Mouse (Mus musculus) heart, adult 8-10 months (tissue): ENCODE measurements around the gene Zfp663. TPM values are rescaled to one million over a fixed set of nuclear protein-coding genes. Genes with fewer than 3 reads are reported as not detected.

Source experiments
- DNase-seq: peaks from one replicate; pipeline ENCODE4 v3.0.0; 2022; ENCODE audit warnings: low spot score
- total RNA-seq, 4 experiments: library from RNA; stranded (reverse); gene quantifications; 2 replicates each; pipeline ENCODE4 v1.2.4; 2022

The Zfp663 gene
- not detected for total RNA-seq

GRCm38 (mm10) chr2:165368496-165368895 is at the start of gene Zfp663:
TSS of gene Zfp663 (minus strand) at chr2:165368729.
- DNase-seq: no peak

GRCm38 (mm10) chr2:165417291-165417690 is 48.8 kb upstream of the Zfp663 start:
- no peak for DNase-seq

GRCm38 (mm10) chr2:165415795-165416194 is 47.3 kb upstream of the Zfp663 start:
- no peak for DNase-seq

- no peak for DNase-seq
Measured at GRCm38 (mm10) chr2:165415141-165415721, 46.7 kb upstream of the Zfp663 start.

GRCm38 (mm10) chr2:165414321-165414720 is 45.8 kb upstream of the Zfp663 start:
- no peak for DNase-seq

- no peak for DNase-seq
Measured at GRCm38 (mm10) chr2:165413884-165414283, 45.4 kb upstream of the Zfp663 start.

GRCm38 (mm10) chr2:165407700-165408301 is 39.3 kb upstream of the Zfp663 start:
- DNase-seq: peak; percentile 74

- no peak for DNase-seq
Measured at GRCm38 (mm10) chr2:165405351-165405750, 36.8 kb upstream of the Zfp663 start.

- no peak for DNase-seq
Measured at GRCm38 (mm10) chr2:165404951-165405350, 36.4 kb upstream of the Zfp663 start.

GRCm38 (mm10) chr2:165398164-165398785 is 29.7 kb upstream of the Zfp663 start:
- no peak for DNase-seq

- no peak for DNase-seq
Measured at GRCm38 (mm10) chr2:165397502-165398163, 29.1 kb upstream of the Zfp663 start.

- DNase-seq: peak; percentile 36
Measured at GRCm38 (mm10) chr2:165396831-165397501, 28.4 kb upstream of the Zfp663 start.

GRCm38 (mm10) chr2:165392156-165392555 is 23.6 kb upstream of the Zfp663 start:
- DNase-seq: no peak

GRCm38 (mm10) chr2:165391561-165391960 is 23.0 kb upstream of the Zfp663 start:
- DNase-seq: peak; percentile 38

- no peak for DNase-seq
Measured at GRCm38 (mm10) chr2:165389299-165389952, 20.9 kb upstream of the Zfp663 start.

- peak; percentile 93 for DNase-seq
Measured at GRCm38 (mm10) chr2:165387844-165388495, 19.4 kb upstream of the Zfp663 start, which contains the start of gene Zfp334. TSS of gene Zfp334 (minus strand) at chr2:165388259.

- DNase-seq: no peak
Measured at GRCm38 (mm10) chr2:165387370-165387769, 18.8 kb upstream of the Zfp663 start.

GRCm38 (mm10) chr2:165380050-165380449 is 11.5 kb upstream of the Zfp663 start:
- no peak for DNase-seq

GRCm38 (mm10) chr2:165376001-165376400 is 7.5 kb upstream of the Zfp663 start:
- DNase-seq: no peak

GRCm38 (mm10) chr2:165375478-165375877 is 6.9 kb upstream of the Zfp663 start:
- DNase-seq: no peak

GRCm38 (mm10) chr2:165371066-165371465 is 2.5 kb upstream of the Zfp663 start:
- no peak for DNase-seq
